Mouse (Mus musculus) stomach, embryonic 16.5 days (tissue): ENCODE measurements around the gene Naxe. TPM values are rescaled to one million over a fixed set of nuclear protein-coding genes. Genes with fewer than 3 reads are reported as not detected.

ENCODE experiments used
- polyA plus RNA-seq: library from polyadenylated mRNA; unstranded; fragments of >200 nt; fragmentation: Nextera tagmentation; extraction: Ambion mirVana; gene quantifications from 2 replicates; pipeline ENCODE4 v1.2.1, GENCODE M21; 2015

The Naxe gene
- polyA plus RNA-seq, 1 experiment from 2014 or later = 166 TPM

Other genes starting within 250 kb of the Naxe start
- gene Pear1, start 234.2 kb downstream of the Naxe start, polyA plus RNA-seq = 22.6 and 25.5 TPM in 2 replicates
- gene Sh2d2a, start 211.7 kb downstream of the Naxe start, polyA plus RNA-seq = 0.16 and 0.26 TPM in 2 replicates
- 6.7 and 7.5 TPM in 2 replicates for gene Prcc, start 172.9 kb downstream of the Naxe start, polyA plus RNA-seq
- 82.1 and 83.1 TPM in 2 replicates for gene Hdgf, start 152.2 kb downstream of the Naxe start, polyA plus RNA-seq
- gene Mrpl24, start 139.0 kb downstream of the Naxe start, polyA plus RNA-seq = 66.2 and 77.2 TPM in 2 replicates
- gene Isg20l2, start 128.2 kb downstream of the Naxe start, polyA plus RNA-seq = 40.8 and 41.5 TPM in 2 replicates
- 19.8 and 20.3 TPM in 2 replicates for gene Rrnad1, start 127.8 kb downstream of the Naxe start, polyA plus RNA-seq
- gene Crabp2, start 109.8 kb downstream of the Naxe start, polyA plus RNA-seq = 29.4 and 43.3 TPM in 2 replicates
- 7.7 and 10.2 TPM in 2 replicates for gene Nes, start 87.4 kb downstream of the Naxe start, polyA plus RNA-seq
- gene Bcan, start 58.3 kb downstream of the Naxe start, polyA plus RNA-seq = 0.34 and 0.52 TPM in 2 replicates
- 0.18 TPM in 1 of 2 replicates, not detected in the other for gene Hapln2, start 30.9 kb downstream of the Naxe start, polyA plus RNA-seq
- gene Gpatch4, start 15.4 kb downstream of the Naxe start, polyA plus RNA-seq = 29.7 and 30.1 TPM in 2 replicates
- not detected in 2 replicates for gene Ttc24, start 19.8 kb upstream of the Naxe start, polyA plus RNA-seq
- gene Iqgap3, start 23.5 kb upstream of the Naxe start, polyA plus RNA-seq = 17.1 and 22.0 TPM in 2 replicates
- gene Mef2d, start 83.9 kb upstream of the Naxe start, polyA plus RNA-seq = 15.4 and 18.2 TPM in 2 replicates
- 11.7 and 15.0 TPM in 2 replicates for gene Rhbg, start 196.2 kb upstream of the Naxe start, polyA plus RNA-seq
- 0.53 and 2.2 TPM in 2 replicates for gene Gm38392, start 228.7 kb upstream of the Naxe start, polyA plus RNA-seq
- gene Tsacc, start 238.5 kb upstream of the Naxe start, polyA plus RNA-seq = 10.0 and 12.0 TPM in 2 replicates
- 424 and 435 TPM in 2 replicates for gene Cct3, start 238.6 kb upstream of the Naxe start, polyA plus RNA-seq